Mouse (Mus musculus): ENCODE data around the gene Bdh2. TPM values are rescaled to one million over a fixed set of nuclear protein-coding genes. Genes with fewer than 3 reads are reported as not detected.

Gene Bdh2
- polyA plus RNA-seq, 1 experiment from 2014 or later, result 2.4 TPM

- ATAC-seq (ENCODE audit: low FRiP score, low TSS enrichment) (no peak), DNase-seq (ENCODE audit: low spot score) (no peak)
- Histone ChIP-seq H3K9ac (ENCODE audit: low read length) (no peak overlapping the region), H3K9me3 (ENCODE audit: control insufficient read depth, low read length) (no peaks in the 10 kb centered on the region), H3K4me1 (replicated peaks; ENCODE audit: control insufficient read depth, insufficient read depth) (no peaks in the 10 kb centered on the region), H3K27ac (replicated peaks) (no peak overlapping the region), H3K27me3 (ENCODE audit: control insufficient read depth, insufficient read depth, low read length) (no peaks in the 10 kb centered on the region), H3K36me3 (ENCODE audit: control insufficient read depth, insufficient read depth, low read length) (no peaks in the 10 kb centered on the region), H3K4me3 (ENCODE audit: low read depth, low read length) (no peak overlapping the region), H3K4me2 (replicated peaks; ENCODE audit: low read depth) (no peak overlapping the region)
- TF ChIP-seq EP300 (optimal IDR thresholded peaks at IDR 0.05) (no peak), CTCF (IDR thresholded peaks at IDR 0.05; ENCODE audit: low read depth) (no peak)
- 54% methylated on average over 2 of the region's 2 CpGs for WGBS
These were observed 33.8 kb downstream of the Bdh2 start for GRCm38 (mm10) chr3:135314811-135315210.

GRCm38 (mm10) chr3:135315720-135316425, 34.9 kb downstream of the Bdh2 start:
- ATAC-seq (ENCODE audit: low FRiP score, low TSS enrichment) (no peak), DNase-seq (ENCODE audit: low spot score) (no peak)
- Histone ChIP-seq H3K27me3 (ENCODE audit: control insufficient read depth, insufficient read depth, low read length) (no peaks in the 10 kb centered on the region), H3K9me3 (ENCODE audit: control insufficient read depth, low read length) (no peaks in the 10 kb centered on the region), H3K4me3 (ENCODE audit: low read depth, low read length) (no peak overlapping the region), H3K27ac (replicated peaks) (no peak overlapping the region), H3K9ac (ENCODE audit: low read length) (no peak overlapping the region), H3K4me2 (replicated peaks; ENCODE audit: low read depth) (no peak overlapping the region), H3K4me1 (replicated peaks; ENCODE audit: control insufficient read depth, insufficient read depth) (no peaks in the 10 kb centered on the region), H3K36me3 (ENCODE audit: control insufficient read depth, insufficient read depth, low read length) (no peaks in the 10 kb centered on the region)
- 81% methylated on average over 9 of the region's 9 CpGs for WGBS
- TF ChIP-seq EP300 (optimal IDR thresholded peaks at IDR 0.05) (no peak), CTCF (IDR thresholded peaks at IDR 0.05; ENCODE audit: low read depth) (0 out of 2 replicates have a peak, but pooled peaks have one; percentile 11)

- TF ChIP-seq CTCF (IDR thresholded peaks at IDR 0.05; ENCODE audit: low read depth), result no peak
- no peak for TF ChIP-seq EP300 (optimal IDR thresholded peaks at IDR 0.05)
- no peaks in the 10 kb centered on the region for H3K36me3 ChIP-seq (ENCODE audit: control insufficient read depth, insufficient read depth, low read length)
These were observed 37.3 kb downstream of the Bdh2 start for GRCm38 (mm10) chr3:135318331-135318730.

GRCm38 (mm10) chr3:135324354-135324753, 43.3 kb downstream of the Bdh2 start:
- Histone ChIP-seq H3K4me3 (ENCODE audit: low read depth, low read length) (no peak overlapping the region), H3K4me1 (replicated peaks; ENCODE audit: control insufficient read depth, insufficient read depth) (no peaks in the 10 kb centered on the region; the same call in 1 of the 2 replicates), H3K9me3 (ENCODE audit: control insufficient read depth, low read length) (no peaks in the 10 kb centered on the region), H3K4me2 (replicated peaks; ENCODE audit: low read depth) (no peak overlapping the region), H3K9ac (ENCODE audit: low read length) (no peak overlapping the region), H3K36me3 (ENCODE audit: control insufficient read depth, insufficient read depth, low read length) (no peaks in the 10 kb centered on the region), H3K27me3 (ENCODE audit: control insufficient read depth, insufficient read depth, low read length) (no peaks in the 10 kb centered on the region), H3K27ac (replicated peaks) (no peak overlapping the region)
- WGBS, result 64% methylated on average over 6 of the region's 6 CpGs
- TF ChIP-seq EP300 (optimal IDR thresholded peaks at IDR 0.05) (no peak), CTCF (IDR thresholded peaks at IDR 0.05; ENCODE audit: low read depth) (no peak)
- ATAC-seq (ENCODE audit: low FRiP score, low TSS enrichment) (no peak), DNase-seq (ENCODE audit: low spot score) (no peak)

More at GRCm38 (mm10) chr3:135318331-135318730, 37.3 kb downstream of the Bdh2 start:
- H3K4me2 ChIP-seq (replicated peaks; ENCODE audit: low read depth), result no peak overlapping the region
- H3K27ac ChIP-seq (replicated peaks), result no peak overlapping the region
- ATAC-seq (ENCODE audit: low FRiP score, low TSS enrichment), result no peak
- no peak overlapping the region for H3K4me3 ChIP-seq (ENCODE audit: low read depth, low read length)
- DNase-seq (ENCODE audit: low spot score), result no peak
- no peaks in the 10 kb centered on the region; the same call in 1 of the 2 replicates for H3K4me1 ChIP-seq (replicated peaks; ENCODE audit: control insufficient read depth, insufficient read depth)
- no peaks in the 10 kb centered on the region for H3K27me3 ChIP-seq (ENCODE audit: control insufficient read depth, insufficient read depth, low read length)
- H3K9ac ChIP-seq (ENCODE audit: low read length), result no peak overlapping the region
- WGBS, result 75% methylated on average over 11 of the region's 11 CpGs
- no peaks in the 10 kb centered on the region for H3K9me3 ChIP-seq (ENCODE audit: control insufficient read depth, low read length)

GRCm38 (mm10) chr3:135327176-135327575, 46.2 kb downstream of the Bdh2 start:
- Histone ChIP-seq H3K4me3 (ENCODE audit: low read depth, low read length) (no peak overlapping the region), H3K9ac (ENCODE audit: low read length) (no peak overlapping the region), H3K4me2 (replicated peaks; ENCODE audit: low read depth) (no peak overlapping the region), H3K9me3 (ENCODE audit: control insufficient read depth, low read length) (no peaks in the 10 kb centered on the region), H3K27me3 (ENCODE audit: control insufficient read depth, insufficient read depth, low read length) (no peaks in the 10 kb centered on the region), H3K36me3 (ENCODE audit: control insufficient read depth, insufficient read depth, low read length) (no peaks in the 10 kb centered on the region), H3K4me1 (replicated peaks; ENCODE audit: control insufficient read depth, insufficient read depth) (no peaks in the 10 kb centered on the region; the same call in 1 of the 2 replicates), H3K27ac (replicated peaks) (no peak overlapping the region)
- 58% methylated on average over 6 of the region's 6 CpGs for WGBS
- ATAC-seq (ENCODE audit: low FRiP score, low TSS enrichment), result no peak
- no peak for DNase-seq (ENCODE audit: low spot score)
- no peak for TF ChIP-seq CTCF (IDR thresholded peaks at IDR 0.05; ENCODE audit: low read depth)

- Histone ChIP-seq H3K36me3 (ENCODE audit: control insufficient read depth, insufficient read depth, low read length) (no peaks in the 10 kb centered on the region), H3K4me2 (replicated peaks; ENCODE audit: low read depth) (no peak overlapping the region), H3K9ac (ENCODE audit: low read length) (no peak overlapping the region), H3K9me3 (ENCODE audit: control insufficient read depth, low read length) (no peaks in the 10 kb centered on the region), H3K27ac (replicated peaks) (no peak overlapping the region), H3K27me3 (ENCODE audit: control insufficient read depth, insufficient read depth, low read length) (no peaks in the 10 kb centered on the region), H3K4me1 (replicated peaks; ENCODE audit: control insufficient read depth, insufficient read depth) (no peaks in the 10 kb centered on the region), H3K4me3 (ENCODE audit: low read depth, low read length) (no peak overlapping the region)
- ATAC-seq (ENCODE audit: low FRiP score, low TSS enrichment) (no peak), DNase-seq (ENCODE audit: low spot score) (no peak)
- 64% methylated on average over 2 of the region's 2 CpGs for WGBS
- TF ChIP-seq EP300 (optimal IDR thresholded peaks at IDR 0.05) (no peak), CTCF (IDR thresholded peaks at IDR 0.05; ENCODE audit: low read depth) (peak; percentile 57)
These were observed 46.6 kb downstream of the Bdh2 start for GRCm38 (mm10) chr3:135327601-135328000.

All from stomach, postnatal 0 days (tissue).